Mouse (Mus musculus) intestine, embryonic 14.5 days (tissue): Measurements from ENCODE around the gene Lepr. TPM values are rescaled to one million over a fixed set of nuclear protein-coding genes. Genes with fewer than 3 reads are reported as not detected.

Experiments used
- ATAC-seq: fragments of 200-750 bp; cut with Nextera tagmentation; replicated peaks from 2 replicates; pipeline ENCODE4 v1.8.0; 2017; ENCODE audit warnings: low read depth, moderate number of reproducible peaks, moderate TSS enrichment, moderate library complexity; ENCODE audit not compliant: low FRiP score, low TSS enrichment
- DNase-seq: peaks from one replicate; pipeline ENCODE4 v3.0.0-alpha.2; 2018; ENCODE audit warnings: low spot score
- H3K27ac ChIP-seq: fragments of 300-500 bp; sonication (generic); 2 replicates; pipeline ENCODE4 v1.5.1; 2014; ENCODE audit warnings: low read depth, mild to moderate bottlenecking, control low read depth
- H3K27me3 ChIP-seq: fragments of 300-500 bp; sonication (generic); replicated peaks from 2 replicates; pipeline ENCODE4 v1.6.1; 2014; ENCODE audit warnings: low read length, control low read depth; ENCODE audit not compliant: control insufficient read depth, insufficient read depth
- H3K36me3 ChIP-seq: fragments of 300-500 bp; sonication (generic); 2 replicates; pipeline ENCODE4 v1.6.1; 2014; ENCODE audit warnings: low read length, control low read depth; ENCODE audit not compliant: control insufficient read depth, insufficient read depth
- H3K4me1 ChIP-seq: fragments of 300-500 bp; sonication (generic); replicated peaks from 2 replicates; pipeline ENCODE4 v1.6.1; 2014; ENCODE audit warnings: low read length, control low read depth, mixed read lengths; ENCODE audit not compliant: control insufficient read depth, insufficient read depth
- H3K4me2 ChIP-seq: fragments of 300-500 bp; sonication (generic); 2 replicates; pipeline ENCODE4 v1.6.1; 2014; ENCODE audit warnings: low read length
- H3K4me3 ChIP-seq: fragments of 300-500 bp; sonication (generic); 2 replicates; pipeline ENCODE4 v1.5.1; 2014; ENCODE audit warnings: low read depth, low read length, control low read depth, mixed read lengths
- H3K9ac ChIP-seq: fragments of 300-500 bp; sonication (generic); 2 replicates; pipeline ENCODE4 v1.6.1; 2014; ENCODE audit warnings: mild to moderate bottlenecking, low read length
- H3K9me3 ChIP-seq: fragments of 300-500 bp; sonication (generic); 2 replicates; pipeline ENCODE4 v1.6.1; 2016; ENCODE audit warnings: low read length, control low read depth; ENCODE audit not compliant: control insufficient read depth
- WGBS: fragments of 180-500 bp; shearing (Covaris S2); extraction: QIAGEN DNeasy Blood & Tissue Kit; methylation state at CpG from one replicate; pipeline ENCODE4 v1.1.7; 2014; 5-methylcytosine and 5-hydroxymethylcytosine counted together
- polyA plus RNA-seq: library from polyadenylated mRNA; unstranded; fragments of >200 nt; fragmentation: Nextera tagmentation; extraction: Ambion mirVana; gene quantifications from 2 replicates; pipeline ENCODE4 v1.2.1, GENCODE M21; 2014

Gene Lepr
- 0.70 and 0.76 TPM in 2 replicates for polyA plus RNA-seq

DNA sequence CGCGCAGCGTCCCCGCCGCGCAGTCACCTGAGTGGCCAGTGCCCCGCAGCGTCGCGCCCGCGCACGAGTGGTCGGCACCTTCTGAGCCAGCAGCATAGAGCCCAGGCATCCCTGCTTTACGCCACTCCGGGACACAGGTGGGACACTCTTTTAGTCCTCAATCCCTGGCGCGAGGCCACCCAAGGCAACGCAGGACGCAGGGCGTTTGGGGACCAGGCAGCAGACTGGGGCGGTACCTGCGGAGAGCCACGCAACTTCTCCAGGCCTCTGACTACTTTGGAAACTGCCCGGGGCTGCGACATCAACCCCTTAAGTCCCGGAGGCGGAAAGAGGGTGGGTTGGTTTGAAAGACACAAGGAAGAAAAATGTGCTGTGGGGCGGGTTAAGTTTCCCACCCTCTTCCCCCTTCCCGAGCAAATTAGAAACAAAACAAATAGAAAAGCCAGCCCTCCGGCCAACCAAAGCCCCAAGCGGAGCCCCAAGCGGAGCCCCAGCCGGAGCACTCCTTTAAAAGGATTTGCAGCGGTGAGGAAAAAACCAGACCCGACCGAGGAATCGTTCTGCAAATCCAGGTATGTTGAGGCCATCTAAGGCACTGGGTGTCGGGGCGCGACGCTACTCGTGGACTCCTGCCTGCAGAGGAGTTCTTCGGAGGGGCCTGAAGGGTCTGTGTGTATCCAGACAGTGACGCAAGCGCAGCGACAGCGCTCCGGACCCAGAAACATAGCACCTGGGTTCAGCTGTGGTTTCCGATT, at the start of gene Lepr:
Lepr (plus strand) TSS at position 38 of the 755 bp plus-strand sequence.
- peak within 1 kb of the TSS; percentile 45 for H3K4me3 ChIP-seq

DNA sequence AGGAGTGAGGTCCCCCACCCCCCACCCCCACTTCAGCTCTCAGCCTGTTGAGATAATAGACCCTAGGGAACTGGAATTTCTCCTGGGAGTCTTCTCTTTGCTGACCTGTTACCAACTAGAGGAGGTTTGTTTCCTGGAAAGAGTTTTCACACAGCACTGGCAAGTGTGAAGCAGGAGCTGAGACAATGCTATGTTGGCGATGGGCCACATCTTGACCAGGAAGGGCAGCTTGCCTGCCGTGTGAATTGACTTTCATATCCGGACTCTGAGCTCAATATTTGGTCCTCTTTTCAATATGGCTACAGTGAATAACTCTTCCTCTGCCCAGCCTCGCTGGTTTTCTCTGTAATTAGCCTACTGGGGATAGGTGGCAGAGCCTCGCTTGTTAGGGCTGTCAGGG, 48.0 kb upstream of the Lepr start:
- WGBS = 78% methylated on average over 5 of the region's 5 CpGs
- DNase-seq (no peak), ATAC-seq (no peak)
- H3K27ac ChIP-seq = no peak overlapping the region
- no peak overlapping the region for H3K4me3 ChIP-seq
- no peak overlapping the region for H3K4me2 ChIP-seq
- H3K27me3 ChIP-seq = no peaks in the 10 kb centered on the region
- H3K36me3 ChIP-seq = no peaks in the 10 kb centered on the region
- no peaks in the 10 kb centered on the region for H3K9me3 ChIP-seq
- H3K9ac ChIP-seq = no peak overlapping the region
- H3K4me1 ChIP-seq = no peaks in the 10 kb centered on the region

More for the DNA sequence above, at the start of gene Lepr:
- Histone ChIP-seq H3K9ac (peak within 1 kb of the TSS; percentile 17; the same call in 1 of the 2 replicates), H3K9me3 (no peaks in the 10 kb centered on the region), H3K36me3 (no peaks in the 10 kb centered on the region), H3K27ac (no peak within 1 kb of the TSS), H3K27me3 (peaks cover 23% of the 10 kb centered on the region), H3K4me1 (no peaks in the 10 kb centered on the region; the same call in 1 of the 2 replicates), H3K4me2 (peak within 1 kb of the TSS; percentile 85)
- DNase-seq (peak; percentile 66), ATAC-seq (no peak)
- under 1% methylated on average over 50 of the region's 50 CpGs for WGBS

DNA sequence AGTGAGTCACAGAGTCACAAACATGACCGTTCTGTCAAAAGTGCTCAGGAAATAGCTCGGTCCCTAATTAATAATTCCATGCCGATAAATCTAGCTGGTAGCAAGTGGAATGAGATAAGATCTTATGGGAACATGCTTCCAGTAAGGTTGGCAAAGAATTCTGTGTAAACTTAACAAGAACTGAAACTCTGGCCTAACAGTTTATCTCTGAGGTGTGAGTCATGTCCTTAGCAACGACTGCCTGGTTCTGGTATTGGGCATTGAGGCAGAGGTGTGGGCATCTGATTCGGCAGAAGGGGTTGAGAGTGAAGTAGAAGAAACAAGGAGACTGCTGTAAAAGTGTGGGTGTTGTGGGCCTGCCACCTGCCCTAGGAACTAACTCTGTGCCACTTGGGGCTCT, 47.4 kb upstream of the Lepr start:
- Histone ChIP-seq H3K27me3 (no peaks in the 10 kb centered on the region), H3K4me1 (no peaks in the 10 kb centered on the region), H3K9ac (no peak overlapping the region), H3K27ac (no peak overlapping the region), H3K36me3 (no peaks in the 10 kb centered on the region), H3K4me3 (no peak overlapping the region), H3K9me3 (no peaks in the 10 kb centered on the region), H3K4me2 (no peak overlapping the region)
- WGBS = 82% methylated on average over 5 of the region's 5 CpGs
- DNase-seq (no peak), ATAC-seq (no peak)

DNA sequence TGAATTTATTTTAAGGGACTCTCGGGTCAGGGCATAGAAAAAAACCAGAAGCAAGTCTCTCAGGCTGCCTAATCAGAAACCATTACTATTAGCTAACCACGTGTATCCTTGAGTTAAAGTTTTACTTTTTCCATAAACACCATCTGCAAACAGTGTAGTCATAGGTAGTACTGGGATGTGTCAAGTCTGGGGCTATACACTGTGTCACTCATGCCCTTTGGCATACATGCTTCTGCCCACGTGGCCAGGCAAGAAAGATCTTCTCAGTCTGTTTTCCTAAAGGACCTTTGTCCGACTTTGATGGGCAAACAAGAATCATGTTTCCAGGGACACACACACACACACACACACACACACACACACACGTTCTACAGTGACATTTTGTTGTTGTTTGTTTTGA, 42.4 kb upstream of the Lepr start:
- Histone ChIP-seq H3K9me3 (no peaks in the 10 kb centered on the region), H3K27ac (no peak overlapping the region), H3K4me2 (no peak overlapping the region), H3K27me3 (no peaks in the 10 kb centered on the region), H3K4me1 (no peaks in the 10 kb centered on the region), H3K9ac (no peak overlapping the region), H3K36me3 (no peaks in the 10 kb centered on the region), H3K4me3 (no peak overlapping the region)
- ATAC-seq = no peak
- DNase-seq = no peak
- 61% methylated on average over 5 of the region's 5 CpGs for WGBS

DNA sequence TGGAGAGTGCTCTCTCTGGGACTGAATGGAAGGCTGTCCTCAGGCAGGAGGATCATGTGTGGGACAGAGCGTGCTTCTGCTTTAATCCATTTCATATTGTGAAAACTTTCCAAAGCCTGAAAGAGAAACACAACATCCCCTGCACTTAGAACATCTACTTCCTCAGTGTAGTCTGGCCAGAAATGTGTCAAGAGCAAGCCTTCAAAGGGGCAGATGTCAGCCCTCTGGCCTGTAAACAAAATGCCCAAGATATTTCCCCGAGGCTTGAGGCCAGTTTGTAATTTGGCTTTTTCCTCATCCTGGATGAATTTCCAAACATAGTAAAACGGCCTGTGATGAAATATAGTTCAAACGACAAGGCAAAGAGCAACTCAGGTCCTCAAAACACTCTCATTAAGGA, 41.5 kb upstream of the Lepr start:
- H3K27me3 ChIP-seq = no peaks in the 10 kb centered on the region
- no peak overlapping the region for H3K4me3 ChIP-seq
- H3K36me3 ChIP-seq = no peaks in the 10 kb centered on the region
- no peaks in the 10 kb centered on the region for H3K9me3 ChIP-seq
- H3K4me1 ChIP-seq = no peaks in the 10 kb centered on the region
- no peak overlapping the region for H3K4me2 ChIP-seq
- ATAC-seq (no peak), DNase-seq (no peak)
- no peak overlapping the region for H3K27ac ChIP-seq
- H3K9ac ChIP-seq = no peak overlapping the region
- 56% methylated on average over 4 of the region's 4 CpGs for WGBS

DNA sequence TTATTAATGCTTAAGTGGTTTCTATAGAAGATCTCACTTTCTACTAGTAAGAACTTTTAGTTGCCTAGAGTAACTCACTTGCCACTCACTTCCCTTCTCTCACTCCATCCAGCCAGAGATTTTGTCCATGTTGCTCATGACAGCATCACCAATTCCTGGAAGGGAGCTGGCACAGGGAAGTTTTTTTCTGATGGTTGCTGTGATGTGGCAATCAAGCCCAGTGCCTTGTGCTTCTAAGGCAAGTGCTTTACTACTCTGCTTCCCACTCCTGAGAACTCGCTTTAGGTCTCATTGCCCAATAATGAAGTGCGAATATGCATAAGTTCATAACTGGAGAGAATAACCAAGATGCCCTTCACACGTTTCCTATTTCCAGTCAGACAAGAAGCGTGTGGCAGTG, 34.6 kb upstream of the Lepr start:
- WGBS = 86% methylated on average over 4 of the region's 4 CpGs
- no peaks in the 10 kb centered on the region for H3K9me3 ChIP-seq
- no peak overlapping the region for H3K27ac ChIP-seq
- H3K9ac ChIP-seq = no peak overlapping the region
- H3K27me3 ChIP-seq = no peaks in the 10 kb centered on the region
- ATAC-seq = no peak
- no peak overlapping the region for H3K4me3 ChIP-seq
- H3K4me1 ChIP-seq = no peaks in the 10 kb centered on the region
- H3K4me2 ChIP-seq = no peak overlapping the region
- H3K36me3 ChIP-seq = no peaks in the 10 kb centered on the region
- no peak for DNase-seq

DNA sequence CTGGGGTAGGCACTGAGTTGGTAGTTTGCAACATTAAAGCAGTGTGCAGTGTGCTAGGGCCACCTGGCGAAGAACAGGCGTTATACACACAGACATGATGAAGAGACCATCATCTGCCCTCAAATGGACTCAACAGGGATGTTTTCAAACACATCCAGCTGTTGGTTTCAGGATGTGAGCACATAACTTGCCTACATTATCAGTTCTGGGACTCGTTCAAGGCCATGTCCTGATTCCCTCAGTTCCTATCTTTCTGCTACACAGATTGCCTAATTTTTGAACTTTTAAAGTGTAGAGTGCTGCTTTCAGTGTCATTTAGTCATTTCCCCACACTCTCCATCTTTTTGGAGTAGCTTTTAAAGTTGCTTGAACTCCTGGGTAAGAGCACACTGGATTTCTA, 34.1 kb upstream of the Lepr start:
- no peak overlapping the region for H3K4me2 ChIP-seq
- no peak overlapping the region for H3K27ac ChIP-seq
- ATAC-seq = no peak
- H3K9ac ChIP-seq = no peak overlapping the region
- H3K36me3 ChIP-seq = no peaks in the 10 kb centered on the region
- DNase-seq = no peak
- no peaks in the 10 kb centered on the region for H3K27me3 ChIP-seq
- H3K4me1 ChIP-seq = no peaks in the 10 kb centered on the region
- H3K9me3 ChIP-seq = no peaks in the 10 kb centered on the region
- WGBS = 82% methylated on average over 3 of the region's 3 CpGs
- H3K4me3 ChIP-seq = no peak overlapping the region

DNA sequence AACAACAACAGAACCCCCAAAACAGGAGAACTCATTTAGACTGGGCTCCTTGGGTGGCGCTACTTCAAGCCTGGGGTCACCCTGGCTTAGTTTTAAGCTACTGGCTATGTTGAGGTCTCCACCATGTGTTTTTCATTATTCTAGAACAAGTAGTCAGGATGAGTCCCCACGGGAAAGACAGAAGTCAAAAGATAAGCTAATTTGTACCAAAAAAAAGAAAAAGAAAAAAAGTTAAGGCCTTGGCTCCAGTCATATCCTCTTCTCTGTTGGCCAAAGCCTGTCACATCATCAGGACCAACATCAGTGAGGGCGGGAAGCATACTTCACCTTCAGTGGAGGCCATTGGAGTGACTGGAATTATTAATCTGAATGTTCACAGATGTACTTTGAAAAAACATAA, 32.4 kb upstream of the Lepr start:
- DNase-seq = no peak
- Histone ChIP-seq H3K4me2 (no peak overlapping the region), H3K9me3 (no peaks in the 10 kb centered on the region), H3K36me3 (no peaks in the 10 kb centered on the region), H3K27ac (no peak overlapping the region), H3K27me3 (no peaks in the 10 kb centered on the region), H3K4me3 (no peak overlapping the region), H3K4me1 (no peaks in the 10 kb centered on the region), H3K9ac (no peak overlapping the region)
- ATAC-seq = no peak
- 86% methylated on average over 3 of the region's 3 CpGs for WGBS

DNA sequence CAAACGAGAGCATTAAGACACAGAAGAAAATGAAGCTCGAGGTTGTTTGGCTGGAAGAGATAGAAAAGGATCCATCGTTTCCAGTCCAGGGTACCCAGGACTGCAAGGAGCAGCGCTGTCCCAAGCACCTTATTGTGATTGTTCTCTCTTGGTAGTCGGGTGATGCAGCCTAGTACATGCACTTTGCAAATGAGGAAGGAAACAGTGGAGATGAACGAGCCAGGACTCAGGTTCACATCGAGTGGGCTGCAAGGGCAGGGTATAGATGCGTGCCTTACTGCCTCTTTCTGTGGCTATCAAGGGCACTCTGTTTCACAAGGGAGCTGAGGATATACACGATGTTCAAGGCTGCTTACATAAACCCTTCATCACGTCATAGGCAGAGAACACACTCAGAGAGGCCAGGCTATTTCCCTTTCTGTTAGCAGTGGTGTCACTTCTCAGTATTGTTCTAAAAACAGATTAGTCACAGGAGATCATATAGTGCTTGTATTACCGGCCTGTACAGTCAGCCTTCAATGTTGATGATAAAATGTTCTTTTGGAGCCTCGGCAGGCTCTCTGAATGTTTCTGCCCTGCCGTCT, 30.9 kb upstream of the Lepr start:
- 75% methylated on average over 13 of the region's 13 CpGs for WGBS

More for the DNA sequence above, 30.9 kb upstream of the Lepr start:
- no peaks in the 10 kb centered on the region for H3K9me3 ChIP-seq
- H3K36me3 ChIP-seq = no peaks in the 10 kb centered on the region
- H3K4me3 ChIP-seq = no peak overlapping the region
- no peaks in the 10 kb centered on the region for H3K27me3 ChIP-seq
- H3K4me1 ChIP-seq = no peaks in the 10 kb centered on the region
- DNase-seq = no peak
- H3K27ac ChIP-seq = no peak overlapping the region
- no peak overlapping the region for H3K9ac ChIP-seq
- ATAC-seq = no peak
- no peak overlapping the region for H3K4me2 ChIP-seq
